Mouse (Mus musculus) intestine, embryonic 16.5 days (tissue): ENCODE results near the gene Med21. TPM values are rescaled to one million over a fixed set of nuclear protein-coding genes. Genes with fewer than 3 reads are reported as not detected.

Experiments
- ATAC-seq: fragments of 200-750 bp; cut with Nextera tagmentation; 2 replicates; pipeline ENCODE4 v1.8.0; 2017; ENCODE audit warnings: moderate TSS enrichment, moderate library complexity
- H3K27ac ChIP-seq: fragments of 300-500 bp; sonication (generic); 2 replicates; pipeline ENCODE4 v1.5.1; 2014; ENCODE audit warnings: mild to moderate bottlenecking, low read length
- H3K27me3 ChIP-seq: fragments of 300-500 bp; sonication (generic); replicated peaks from 2 replicates; pipeline ENCODE4 v1.6.1; 2014; ENCODE audit warnings: low read length, control low read depth, mixed read lengths; ENCODE audit not compliant: control insufficient read depth, insufficient read depth
- H3K36me3 ChIP-seq: fragments of 300-500 bp; sonication (generic); 2 replicates; pipeline ENCODE4 v1.6.1; 2014; ENCODE audit warnings: low read length, control low read depth; ENCODE audit not compliant: control insufficient read depth, insufficient read depth
- H3K4me1 ChIP-seq: fragments of 300-500 bp; sonication (generic); 2 replicates; pipeline ENCODE4 v1.6.1; 2014; ENCODE audit warnings: low read length, control low read depth, mixed read lengths; ENCODE audit not compliant: control insufficient read depth, insufficient read depth
- H3K4me2 ChIP-seq: fragments of 300-500 bp; sonication (generic); 2 replicates; pipeline ENCODE4 v1.6.1; 2014; ENCODE audit warnings: low read depth, low read length, control low read depth
- H3K4me3 ChIP-seq: fragments of 300-500 bp; sonication (generic); 2 replicates; pipeline ENCODE4 v1.5.1; 2014; ENCODE audit warnings: mild to moderate bottlenecking, low read length
- H3K9ac ChIP-seq: fragments of 300-500 bp; sonication (generic); 2 replicates; pipeline ENCODE4 v1.6.1; 2014; ENCODE audit warnings: low read depth, low read length
- H3K9me3 ChIP-seq: fragments of 300-500 bp; sonication (generic); 2 replicates; pipeline ENCODE4 v1.6.1; 2016; ENCODE audit warnings: low read length, control low read depth; ENCODE audit not compliant: control insufficient read depth
- WGBS: fragments of 180-500 bp; shearing (Covaris S2); extraction: QIAGEN DNeasy Blood & Tissue Kit; methylation state at CpG from one replicate; pipeline ENCODE4 v1.1.7; 2014; 5-methylcytosine and 5-hydroxymethylcytosine counted together
- polyA plus RNA-seq: library from polyadenylated mRNA; unstranded; fragments of >200 nt; fragmentation: Nextera tagmentation; extraction: Ambion mirVana; gene quantifications from 2 replicates; pipeline ENCODE4 v1.2.1, GENCODE M21; 2015

Med21 gene
- polyA plus RNA-seq, 1 experiment from 2014 or later, result 110 TPM

- ATAC-seq, result no peak
- Histone ChIP-seq H3K27me3 (no peaks in the 10 kb centered on the region), H3K27ac (no peak overlapping the region), H3K9ac (no peak overlapping the region), H3K4me3 (no peak overlapping the region), H3K9me3 (no peaks in the 10 kb centered on the region), H3K4me1 (no peaks in the 10 kb centered on the region), H3K36me3 (no peaks in the 10 kb centered on the region), H3K4me2 (no peak overlapping the region)
- 66% methylated on average over 2 of the region's 2 CpGs for WGBS
These were observed 18.2 kb downstream of the Med21 start for GRCm38 (mm10) chr6:146660591-146660990.

GRCm38 (mm10) chr6:146661655-146662054 lies 19.3 kb downstream of the Med21 start:
- ATAC-seq, result no peak
- Histone ChIP-seq H3K4me2 (no peak overlapping the region), H3K9ac (no peak overlapping the region), H3K27me3 (no peaks in the 10 kb centered on the region), H3K4me3 (no peak overlapping the region), H3K36me3 (no peaks in the 10 kb centered on the region), H3K4me1 (no peaks in the 10 kb centered on the region), H3K9me3 (no peaks in the 10 kb centered on the region), H3K27ac (no peak overlapping the region)
- 80% methylated on average over 5 of the region's 5 CpGs for WGBS

GRCm38 (mm10) chr6:146662679-146663078 lies 20.3 kb downstream of the Med21 start:
- H3K9ac ChIP-seq, result no peak overlapping the region
- H3K4me2 ChIP-seq, result no peak overlapping the region
- no peak overlapping the region for H3K4me3 ChIP-seq
- no peaks in the 10 kb centered on the region for H3K36me3 ChIP-seq
- WGBS, result 39% methylated on average over 5 of the region's 5 CpGs
- no peaks in the 10 kb centered on the region for H3K9me3 ChIP-seq
- ATAC-seq, result no peak
- H3K27ac ChIP-seq, result no peak overlapping the region
- no peaks in the 10 kb centered on the region for H3K27me3 ChIP-seq
- no peaks in the 10 kb centered on the region for H3K4me1 ChIP-seq

- Histone ChIP-seq H3K36me3 (no peaks in the 10 kb centered on the region), H3K4me3 (no peak overlapping the region), H3K9me3 (no peaks in the 10 kb centered on the region), H3K9ac (no peak overlapping the region), H3K27me3 (no peaks in the 10 kb centered on the region), H3K27ac (no peak overlapping the region), H3K4me2 (no peak overlapping the region), H3K4me1 (no peaks in the 10 kb centered on the region)
- WGBS, result 53% methylated on average over 5 of the region's 5 CpGs
- ATAC-seq, result 0 out of 2 replicates have a peak, but pooled peaks have one; percentile 44
These were observed 21.8 kb downstream of the Med21 start for GRCm38 (mm10) chr6:146664116-146664515.

DNA sequence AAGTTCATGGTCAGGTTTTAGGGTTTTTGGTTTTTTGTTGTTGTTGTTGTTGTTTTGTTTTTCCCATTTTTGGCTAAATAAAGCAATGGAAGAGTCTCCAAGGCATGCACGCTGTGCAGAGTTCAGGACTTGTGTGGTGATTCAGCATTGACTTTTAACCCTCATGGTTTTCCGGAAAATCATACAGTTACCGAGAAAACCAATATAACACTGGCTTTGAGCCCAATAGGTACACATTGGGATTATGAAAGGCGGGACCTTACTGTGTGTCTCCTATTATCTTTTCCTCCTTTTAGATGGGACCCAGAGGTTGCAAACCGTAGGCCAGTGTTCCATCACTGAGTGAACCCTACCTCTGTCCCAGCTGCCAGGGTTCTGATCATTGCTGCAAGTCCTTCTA lies 22.6 kb downstream of the Med21 start:
- H3K27ac ChIP-seq, result no peak overlapping the region
- H3K27me3 ChIP-seq, result no peaks in the 10 kb centered on the region
- WGBS, result 83% methylated on average over 5 of the region's 5 CpGs
- H3K36me3 ChIP-seq, result no peaks in the 10 kb centered on the region
- H3K9ac ChIP-seq, result no peak overlapping the region
- H3K9me3 ChIP-seq, result no peaks in the 10 kb centered on the region
- H3K4me1 ChIP-seq, result no peaks in the 10 kb centered on the region
- no peak overlapping the region for H3K4me2 ChIP-seq
- no peak for ATAC-seq
- no peak overlapping the region for H3K4me3 ChIP-seq

DNA sequence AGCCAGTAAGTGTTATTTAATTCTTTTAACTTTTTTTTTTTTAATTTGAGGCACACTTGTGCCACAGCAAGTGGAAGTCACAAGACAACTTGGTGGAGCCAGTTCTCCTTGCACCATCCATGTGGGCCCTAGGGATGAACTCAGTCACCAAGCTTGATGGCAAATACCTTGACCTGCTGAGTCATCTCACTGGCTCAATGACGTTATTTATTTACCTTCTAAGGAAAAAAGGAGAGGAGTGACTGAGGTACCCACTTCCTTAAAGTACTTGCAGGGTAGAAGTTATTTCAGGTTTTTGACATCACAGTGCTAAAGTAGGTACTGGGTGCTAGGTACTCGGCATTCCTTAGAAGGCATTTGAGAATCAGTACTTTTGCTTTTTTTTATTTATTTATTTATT lies 23.1 kb downstream of the Med21 start:
- Histone ChIP-seq H3K4me3 (no peak overlapping the region), H3K9me3 (0 out of 2 replicates have a peak, but pooled peaks cover 3% of the 10 kb centered on the region), H3K27me3 (no peaks in the 10 kb centered on the region), H3K36me3 (no peaks in the 10 kb centered on the region), H3K4me2 (no peak overlapping the region), H3K27ac (no peak overlapping the region), H3K9ac (no peak overlapping the region), H3K4me1 (no peaks in the 10 kb centered on the region)
- peak; percentile 31; the same call in 1 of the 2 replicates for ATAC-seq
- WGBS, result 67% methylated on average over 2 of the region's 2 CpGs

GRCm38 (mm10) chr6:146666811-146667210 lies 24.5 kb downstream of the Med21 start:
- no peak overlapping the region for H3K4me3 ChIP-seq
- WGBS, result 67% methylated on average over 6 of the region's 6 CpGs

GRCm38 (mm10) chr6:146668606-146669005 lies 26.3 kb downstream of the Med21 start:
- Histone ChIP-seq H3K9me3 (0 out of 2 replicates have a peak, but pooled peaks cover 4% of the 10 kb centered on the region), H3K4me3 (no peak overlapping the region), H3K36me3 (no peaks in the 10 kb centered on the region), H3K4me2 (no peak overlapping the region), H3K27me3 (no peaks in the 10 kb centered on the region), H3K27ac (no peak overlapping the region), H3K9ac (no peak overlapping the region), H3K4me1 (no peaks in the 10 kb centered on the region)
- no peak for ATAC-seq

More at GRCm38 (mm10) chr6:146666811-146667210, 24.5 kb downstream of the Med21 start:
- Histone ChIP-seq H3K9me3 (0 out of 2 replicates have a peak, but pooled peaks cover 4% of the 10 kb centered on the region), H3K27me3 (no peaks in the 10 kb centered on the region), H3K4me2 (no peak overlapping the region), H3K9ac (no peak overlapping the region), H3K36me3 (no peaks in the 10 kb centered on the region), H3K27ac (no peak overlapping the region), H3K4me1 (no peaks in the 10 kb centered on the region)
- no peak for ATAC-seq

DNA sequence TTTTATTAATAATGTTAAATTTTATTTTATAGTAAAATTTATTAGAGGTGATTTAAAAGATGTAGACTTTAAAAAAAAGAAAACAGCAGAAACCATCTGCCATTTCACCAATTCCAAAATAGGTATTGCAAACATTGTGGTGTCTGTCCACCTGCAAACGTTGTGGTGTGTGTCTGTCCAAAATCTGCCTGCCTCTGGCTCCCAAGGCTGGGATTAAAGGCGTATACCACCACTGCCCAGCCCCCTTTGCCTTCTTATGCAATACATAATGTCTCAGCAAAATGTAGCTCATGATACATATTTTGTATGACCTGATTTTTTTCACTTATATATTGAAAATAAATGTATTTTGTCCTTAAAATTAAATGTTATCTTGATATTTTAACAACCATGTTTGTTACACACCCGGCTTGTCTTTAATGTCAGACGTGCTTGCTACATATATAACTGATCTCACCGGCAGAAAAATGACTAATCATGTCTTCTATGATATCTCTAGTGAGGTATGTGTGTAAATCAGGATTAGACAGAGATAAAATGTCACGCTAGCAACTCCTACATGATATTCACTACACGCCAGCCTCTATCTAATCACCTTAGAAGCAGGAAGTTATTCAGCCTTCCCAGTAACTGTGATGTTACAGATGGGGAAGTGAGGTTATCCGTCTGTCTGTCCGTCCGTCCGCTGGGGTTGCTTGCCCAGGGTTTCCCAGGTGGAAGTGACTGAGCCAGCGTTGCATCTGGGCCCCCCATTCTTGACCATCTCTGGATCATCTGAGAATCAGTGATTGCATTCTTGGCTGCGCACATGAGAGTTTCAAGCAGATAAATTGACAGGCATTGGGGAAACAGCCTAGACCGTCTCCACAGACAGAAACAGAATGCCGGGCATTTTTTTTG lies 28.9 kb downstream of the Med21 start:
- Histone ChIP-seq H3K36me3 (no peaks in the 10 kb centered on the region), H3K27me3 (no peaks in the 10 kb centered on the region), H3K27ac (no peak overlapping the region), H3K4me3 (no peak overlapping the region), H3K4me2 (no peak overlapping the region), H3K9ac (no peak overlapping the region), H3K9me3 (0 out of 2 replicates have a peak, but pooled peaks cover 4% of the 10 kb centered on the region), H3K4me1 (no peaks in the 10 kb centered on the region)
- no peak for ATAC-seq
- 78% methylated on average over 15 of the region's 15 CpGs for WGBS
